Mouse (Mus musculus): ENCODE measurements at regions not wholly inside any gene's neighbourhood (a gene's known extent, or its start where the extent isn't known, plus 50 kb on each side); places are given as distances from the start of the nearest gene placed in this dataset.

DNA sequence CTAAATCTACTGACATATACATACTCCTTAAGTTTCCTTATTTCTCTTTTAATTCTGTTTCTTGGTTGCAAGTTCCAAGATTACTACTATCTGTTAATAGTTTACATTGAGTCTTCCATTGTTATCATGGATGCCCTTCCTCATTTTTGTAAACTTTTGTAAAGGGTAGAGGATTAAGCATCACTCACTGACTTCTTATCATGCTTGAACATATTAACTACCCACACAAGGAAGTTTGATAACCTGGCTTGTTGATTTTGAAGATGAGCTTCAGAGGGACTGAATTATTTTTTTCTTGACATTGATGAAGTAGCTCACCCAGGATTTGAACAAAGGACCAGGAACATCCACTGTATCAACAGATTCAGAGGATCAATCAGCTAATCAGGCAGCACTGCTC, 162.8 kb upstream of the Fam98a start:
- DNase-seq: no peak

GRCm38 (mm10) chr17:75714059-75714458, 162.3 kb upstream of the Fam98a start:
- no peak for DNase-seq

- DNase-seq: no peak
Measured at GRCm38 (mm10) chr17:75707687-75708086, 155.9 kb upstream of the Fam98a start.

GRCm38 (mm10) chr17:75705357-75705756, 153.6 kb upstream of the Fam98a start:
- DNase-seq: no peak

- DNase-seq: peak; percentile 40
Measured at GRCm38 (mm10) chr17:75703865-75704264, 152.1 kb upstream of the Fam98a start.

GRCm38 (mm10) chr17:75696729-75697103, 145.0 kb upstream of the Fam98a start:
- no peak for DNase-seq

DNA sequence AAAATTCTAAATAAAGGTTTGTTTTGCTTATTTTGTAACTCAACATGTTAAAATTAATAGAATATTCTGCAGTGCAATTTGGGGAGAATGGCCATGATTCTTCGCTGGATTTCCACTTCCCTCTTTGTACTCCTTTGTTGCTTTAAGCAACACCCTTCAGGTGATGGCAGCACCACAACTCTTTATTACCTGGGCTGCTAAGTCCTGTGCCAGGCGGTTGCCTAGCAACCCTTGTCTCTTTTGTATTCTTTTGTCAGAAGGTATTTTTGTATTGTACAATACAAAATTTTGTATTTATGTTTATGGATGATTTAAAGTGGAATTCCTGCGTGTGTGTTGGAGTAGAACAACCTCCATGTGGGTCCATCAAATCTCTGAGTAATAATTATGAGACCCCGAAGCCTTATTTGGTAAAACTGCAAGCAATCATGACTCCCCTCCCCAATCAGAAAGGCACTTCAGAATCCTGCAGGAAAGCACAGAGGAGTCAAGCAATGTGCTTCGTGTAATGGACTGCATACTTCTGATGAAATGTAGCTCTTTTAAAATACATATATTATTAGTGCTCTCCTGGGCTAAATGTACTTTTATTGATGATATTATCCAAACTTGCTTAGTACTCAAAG, 144.5 kb upstream of the Fam98a start:
- peak; percentile 3 for DNase-seq

DNA sequence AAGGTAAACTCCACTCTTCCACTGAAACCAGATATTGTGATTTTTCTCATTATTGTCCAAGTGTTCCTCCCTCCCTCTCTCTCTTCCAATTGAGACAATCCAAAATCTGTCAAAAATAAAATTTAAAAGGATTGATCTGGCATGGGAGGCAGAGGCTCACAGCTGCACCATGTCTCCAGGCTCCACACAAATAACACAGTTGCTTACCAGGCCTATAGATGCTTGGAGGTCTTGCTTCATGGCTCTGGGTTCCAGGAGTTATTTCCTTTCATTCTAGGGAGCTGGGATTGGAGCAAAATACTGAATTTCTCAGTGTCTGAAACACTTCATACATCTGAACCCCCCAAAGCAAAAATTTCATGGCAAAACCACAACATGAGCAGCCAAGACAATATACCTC, 134.2 kb upstream of the Fam98a start:
- DNase-seq: no peak

GRCm38 (mm10) chr17:75646982-75647381, 95.2 kb upstream of the Fam98a start:
- peak; percentile 14 for DNase-seq

DNA sequence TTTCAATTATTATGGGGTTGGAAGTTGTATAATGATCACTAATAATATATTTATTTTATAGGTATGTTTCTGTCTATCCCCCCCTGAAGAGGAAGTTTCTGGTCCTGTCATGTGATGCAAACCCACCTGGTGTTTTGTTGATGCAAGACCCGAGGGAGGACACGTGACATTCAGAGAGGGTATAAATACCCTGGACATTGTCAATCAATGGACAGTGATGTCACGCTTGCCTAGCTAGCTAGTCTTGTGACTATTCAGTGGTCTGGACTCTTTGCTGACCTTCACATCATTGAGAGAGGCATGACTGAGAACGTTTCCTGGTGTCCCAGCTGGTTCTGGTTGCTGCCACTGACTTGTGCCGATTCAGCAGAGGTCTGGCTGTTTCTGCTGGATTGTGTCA, 93.0 kb upstream of the Fam98a start:
- DNase-seq: no peak

GRCm38 (mm10) chr17:75642311-75642710, 90.6 kb upstream of the Fam98a start:
- no peak for DNase-seq

DNA sequence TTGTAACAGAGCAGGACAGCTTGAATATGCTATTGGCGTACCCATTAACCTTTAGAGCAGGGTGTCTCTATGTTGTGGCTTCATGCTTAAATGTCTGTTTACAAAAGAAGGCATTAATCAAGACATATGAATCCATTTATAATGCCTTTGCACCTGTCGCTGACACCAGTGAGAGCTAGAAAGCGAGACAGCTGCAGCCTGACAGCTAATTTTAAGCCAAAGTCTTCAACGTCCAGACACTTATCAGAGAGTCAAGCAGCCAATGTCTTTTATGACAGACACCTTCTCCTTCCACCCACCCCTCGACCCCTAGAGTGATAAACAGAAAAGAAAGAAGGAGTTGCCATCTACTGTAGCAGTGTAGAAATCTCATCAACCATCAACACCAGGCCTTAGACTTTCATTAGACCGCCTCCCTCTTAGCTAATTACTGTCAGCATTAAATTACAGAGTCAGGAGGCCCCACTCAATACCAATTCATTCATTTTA, 89.3 kb upstream of the Fam98a start:
- peak; percentile 8 for DNase-seq

DNA sequence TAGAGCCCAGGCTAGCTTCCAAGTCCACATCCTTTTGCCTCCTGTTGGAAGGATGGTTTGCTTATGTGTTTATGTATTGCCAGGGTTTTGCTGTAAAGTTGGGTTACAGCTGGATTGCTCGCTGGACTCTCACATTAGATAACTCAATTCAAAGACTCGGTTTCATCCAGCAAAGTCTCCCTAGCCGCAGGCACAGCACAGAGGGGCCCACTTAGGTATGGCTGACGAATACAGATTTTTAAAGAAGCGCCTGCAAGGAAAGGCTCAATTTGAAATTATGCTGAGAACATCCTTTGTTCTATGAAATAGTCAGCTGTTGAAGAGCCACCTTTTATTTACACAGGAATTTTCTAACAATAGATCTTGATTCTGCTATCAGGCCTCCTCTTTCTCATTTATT, 88.8 kb upstream of the Fam98a start:
- DNase-seq: no peak

GRCm38 (mm10) chr17:75629857-75630256, 78.1 kb upstream of the Fam98a start:
- no peak for DNase-seq

GRCm38 (mm10) chr17:75619472-75619871, 67.7 kb upstream of the Fam98a start:
- DNase-seq: peak; percentile 11

DNA sequence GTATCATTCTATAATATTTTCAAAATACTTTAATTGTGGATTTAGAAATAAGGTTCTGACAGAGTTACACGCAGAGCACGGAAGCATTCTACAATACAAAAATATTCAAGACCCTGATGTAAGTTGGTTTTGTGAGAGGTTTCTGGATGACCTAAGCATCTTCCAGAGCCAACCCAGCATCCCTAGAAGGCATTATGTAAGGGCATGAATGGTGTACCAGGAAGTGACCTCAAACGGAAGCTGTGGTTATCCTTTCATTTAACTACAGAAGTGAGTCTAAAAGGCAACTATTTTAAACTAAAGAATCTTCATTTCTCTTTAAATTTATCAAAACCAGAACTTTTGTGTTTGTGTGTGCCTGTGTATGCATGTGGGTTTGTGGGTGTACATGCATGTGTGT, 66.8 kb upstream of the Fam98a start:
- DNase-seq: no peak

GRCm38 (mm10) chr17:75617280-75617679, 65.5 kb upstream of the Fam98a start:
- DNase-seq: peak; percentile 78

GRCm38 (mm10) chr17:75615335-75615734, 63.6 kb upstream of the Fam98a start:
- peak; percentile 24 for DNase-seq

DNA sequence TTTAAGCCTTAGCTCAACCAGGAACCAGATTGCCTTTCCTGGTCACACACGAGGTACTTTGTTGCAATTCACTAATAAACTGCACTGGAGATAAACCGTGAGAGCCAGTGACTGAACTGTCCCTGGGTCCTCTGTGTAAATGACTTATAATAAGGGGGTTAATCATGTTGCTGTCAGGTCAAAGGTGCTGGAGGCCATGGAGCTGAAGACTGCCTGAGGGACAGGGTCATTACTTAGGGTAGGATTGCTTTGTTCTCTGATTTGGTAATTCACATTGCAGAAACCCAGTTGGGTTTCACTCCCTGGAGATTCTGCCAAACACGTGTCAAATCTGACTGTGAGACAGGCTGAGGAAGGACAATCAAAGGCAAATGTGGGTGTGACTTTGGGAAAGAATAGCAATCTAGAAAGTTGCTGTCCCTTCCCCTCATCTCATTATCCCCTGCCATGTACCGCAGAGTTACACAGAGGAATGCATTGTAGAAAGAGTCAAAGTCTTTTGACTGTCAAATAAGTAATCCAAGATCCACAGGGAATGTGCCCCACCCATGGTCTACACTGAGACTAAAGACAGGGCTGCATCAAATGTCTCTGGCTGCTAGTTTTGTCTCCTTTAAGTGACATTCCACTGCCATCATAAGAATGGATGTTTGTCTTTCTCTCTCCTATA, 51.8 kb upstream of the Fam98a start:
- DNase-seq: peak; percentile 24

All from embryo, embryonic 11 days (tissue).